ENCODE assay signal across 12 mouse cellular contexts in genomic region chr17:36989437-36989836, GRCm38 (mm10). TPM values are rescaled to one million over a fixed set of nuclear protein-coding genes. Genes with fewer than 3 reads are reported as not detected.
DNase-seq lines count a peak whose midpoint lies in the region; ATAC-seq lines count a peak whose summit lies in the region.
"Had no signal": no experiment of that assay in that cellular context is flagged by ENCODE, and none has a peak within 500 bp of the region (broad histone marks: within the 10 kb centered on the region; RNA-seq: fewer than 3 reads in every experiment).

H2-M5 (minus strand) TSS chr17:36989537.

- no peaks in the 10 kb centered on the region for H3K36me3 ChIP-seq in liver, embryonic 11.5 days (ENCODE audit: control insufficient read depth, insufficient read depth, low read length)
- H3K36me3 ChIP-seq in forebrain, embryonic 12.5 days (replicated peaks), result no peaks in the 10 kb centered on the region
- H3K36me3 ChIP-seq in intestine, embryonic 15.5 days, result no peaks in the 10 kb centered on the region
- no peaks in the 10 kb centered on the region for H3K36me3 ChIP-seq in neural tube, embryonic 13.5 days

- H3K9ac ChIP-seq in liver, embryonic 11.5 days (ENCODE audit: low read depth, low read length), result no peak within 1 kb of the TSS
- H3K9ac ChIP-seq in forebrain, embryonic 12.5 days, result no peak within 1 kb of the TSS
- no peak within 1 kb of the TSS for H3K9ac ChIP-seq in intestine, embryonic 15.5 days
- no peak within 1 kb of the TSS for H3K9ac ChIP-seq in neural tube, embryonic 13.5 days
- H3K9ac ChIP-seq: liver, embryonic 14.5 days had no signal

- WGBS in liver, embryonic 11.5 days, result 30% methylated on average over 5 of the region's 5 CpGs
- WGBS in forebrain, embryonic 12.5 days, result 22% methylated on average over 5 of the region's 5 CpGs
- 30% methylated on average over 5 of the region's 5 CpGs for WGBS in intestine, embryonic 15.5 days
- 26% methylated on average over 5 of the region's 5 CpGs for WGBS in neural tube, embryonic 13.5 days

- no peaks in the 10 kb centered on the region for H3K9me3 ChIP-seq in liver, embryonic 11.5 days (ENCODE audit: control insufficient read depth, low read length)
- H3K9me3 ChIP-seq in forebrain, embryonic 12.5 days, result no peaks in the 10 kb centered on the region
- H3K9me3 ChIP-seq in intestine, embryonic 15.5 days, result no peaks in the 10 kb centered on the region
- no peaks in the 10 kb centered on the region for H3K9me3 ChIP-seq in neural tube, embryonic 13.5 days

- H3K4me1 ChIP-seq in liver, embryonic 11.5 days (replicated peaks; ENCODE audit: control insufficient read depth, insufficient read depth, low read length), result no peaks in the 10 kb centered on the region
- H3K4me1 ChIP-seq in forebrain, embryonic 12.5 days, result no peaks in the 10 kb centered on the region
- 0 out of 2 replicates have a peak, but pooled peaks cover 5% of the 10 kb centered on the region for H3K4me1 ChIP-seq in intestine, embryonic 15.5 days (replicated peaks)
- 0 out of 2 replicates have a peak, but pooled peaks cover 4% of the 10 kb centered on the region for H3K4me1 ChIP-seq in neural tube, embryonic 13.5 days (replicated peaks)

- no peak for DNase-seq in liver, embryonic 11.5 days (ENCODE audit: low spot score)
- no peak for DNase-seq in liver
- DNase-seq in urinary bladder, adult 2 months (ENCODE audit: low spot score), result no peak
- DNase-seq in embryo, embryonic 10.5 days (ENCODE audit: low spot score), result no peak
- no peak for DNase-seq in frontal cortex, postnatal 36 days (ENCODE audit: low spot score in 2 of 2)
- DNase-seq: adrenal gland, postnatal 36 days; gastrocnemius, postnatal 14 days; kidney, postnatal 4 days had no signal

- no peak within 1 kb of the TSS for H3K27ac ChIP-seq in liver, embryonic 11.5 days (ENCODE audit: low read depth, low read length)
- H3K27ac ChIP-seq in forebrain, embryonic 12.5 days, result no peak within 1 kb of the TSS
- H3K27ac ChIP-seq in intestine, embryonic 15.5 days, result no peak within 1 kb of the TSS
- H3K27ac ChIP-seq in neural tube, embryonic 13.5 days (replicated peaks), result no peak within 1 kb of the TSS
- H3K27ac ChIP-seq: liver, embryonic 14.5 days had no signal

- H3K4me3 ChIP-seq in liver, embryonic 11.5 days (ENCODE audit: low read depth, low read length), result no peak within 1 kb of the TSS
- 0 out of 2 replicates have a peak within 1 kb of the TSS, but pooled peaks have one; percentile 1 for H3K4me3 ChIP-seq in forebrain, embryonic 12.5 days (replicated peaks)
- H3K4me3 ChIP-seq in intestine, embryonic 15.5 days (replicated peaks), result peak within 1 kb of the TSS; percentile 20
- H3K4me3 ChIP-seq in neural tube, embryonic 13.5 days, result peak within 1 kb of the TSS; percentile 16

- peaks cover 27% of the 10 kb centered on the region for H3K27me3 ChIP-seq in liver, embryonic 11.5 days (replicated peaks; ENCODE audit: control insufficient read depth, insufficient read depth, low read length)
- peaks cover 28% of the 10 kb centered on the region for H3K27me3 ChIP-seq in forebrain, embryonic 12.5 days
- H3K27me3 ChIP-seq in intestine, embryonic 15.5 days (replicated peaks), result peaks cover 11% of the 10 kb centered on the region
- H3K27me3 ChIP-seq in neural tube, embryonic 13.5 days, result peaks cover 30% of the 10 kb centered on the region

- H3K4me2 ChIP-seq in liver, embryonic 11.5 days, result 0 out of 2 replicates have a peak within 1 kb of the TSS, but pooled peaks have one; percentile 12
- H3K4me2 ChIP-seq in forebrain, embryonic 12.5 days, result peak within 1 kb of the TSS; percentile 10; the same call in 1 of the 2 replicates
- H3K4me2 ChIP-seq in intestine, embryonic 15.5 days (replicated peaks), result peak within 1 kb of the TSS; percentile 53
- peak within 1 kb of the TSS; percentile 36 for H3K4me2 ChIP-seq in neural tube, embryonic 13.5 days

- no peak for ATAC-seq in liver, embryonic 11.5 days (replicated peaks; ENCODE audit: low FRiP score)
- ATAC-seq in forebrain, embryonic 12.5 days (ENCODE audit: low FRiP score), result no peak
- ATAC-seq in intestine, embryonic 15.5 days, result no peak
- no peak for ATAC-seq in neural tube, embryonic 13.5 days (ENCODE audit: low read depth)

RNA-seq across cellular contexts. Expression of gene H2-M5, which starts in this region (rescaled TPM):
- polyA plus RNA-seq in liver, embryonic 11.5 days (2014; fragmentation: Nextera tagmentation; extraction: Ambion mirVana), result 0.08 and 0.09 TPM in 2 replicates
- 1.3 and 1.6 TPM in 2 replicates for polyA plus RNA-seq in forebrain, embryonic 12.5 days (2016; fragmentation: Nextera tagmentation; extraction: Ambion mirVana)
- 0.24 and 0.28 TPM in 2 replicates for polyA plus RNA-seq in intestine, embryonic 15.5 days (2015; fragmentation: Nextera tagmentation; extraction: Ambion mirVana)
- 1.6 and 2.3 TPM in 2 replicates for polyA plus RNA-seq in neural tube, embryonic 13.5 days (2015; fragmentation: Nextera tagmentation; extraction: Ambion mirVana)
- 3.0 and 3.8 TPM in 2 replicates for polyA plus RNA-seq in urinary bladder, adult 2 months (2012; rRNA removed)
